Mouse (Mus musculus): Measurements from ENCODE around the gene Afg3l1. TPM values are rescaled to one million over a fixed set of nuclear protein-coding genes. Genes with fewer than 3 reads are reported as not detected.

Gene Afg3l1
- total RNA-seq, 2 experiments from 2014 or later = 23.6 to 37.6 TPM

DNA sequence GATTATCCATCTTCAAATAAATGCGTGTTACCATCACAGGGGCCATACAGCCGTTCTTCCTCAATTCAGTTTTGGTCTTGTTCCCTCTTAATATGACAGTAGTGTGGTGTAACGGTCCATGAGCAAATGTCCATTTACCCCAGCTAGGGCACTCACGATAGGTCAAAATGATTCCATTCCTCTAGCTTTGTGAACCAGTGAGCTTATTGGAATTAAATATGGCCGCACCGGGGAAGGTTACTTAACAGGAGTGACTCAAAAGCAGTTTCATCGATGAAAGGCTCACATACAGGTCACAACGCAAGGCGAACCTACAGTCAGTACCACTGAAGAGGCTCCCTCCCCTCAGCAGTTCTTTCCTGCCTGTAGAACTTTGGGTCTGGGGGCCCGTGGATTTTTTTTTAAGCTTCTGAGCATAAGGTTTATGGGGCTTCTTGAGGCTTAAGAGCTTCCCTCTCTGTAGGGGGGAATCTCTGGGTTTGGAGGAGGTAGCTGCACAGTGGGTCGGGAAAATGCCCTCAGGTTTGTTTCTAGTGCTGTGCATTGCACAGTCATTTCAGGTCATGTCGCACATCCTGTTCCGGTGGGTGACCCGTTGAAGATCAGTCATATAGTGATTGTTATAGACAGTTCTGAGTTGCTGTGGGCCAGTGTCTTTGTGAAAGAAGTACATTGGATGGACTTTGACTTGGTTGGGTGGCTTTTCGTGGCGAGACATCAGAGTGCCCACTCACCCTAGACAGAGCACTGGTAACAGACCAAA, 934 bp downstream of the Afg3l1 start:
- DNase-seq (ENCODE audit: low spot score in 2 of 2) = no peak
- TF ChIP-seq CTCF (conservative IDR thresholded peaks at IDR 0.05) = no peak
- Histone ChIP-seq H3K27ac (peak overlapping the region; percentile 99), H3K4me3 (peak overlapping the region; percentile 97)

DNA sequence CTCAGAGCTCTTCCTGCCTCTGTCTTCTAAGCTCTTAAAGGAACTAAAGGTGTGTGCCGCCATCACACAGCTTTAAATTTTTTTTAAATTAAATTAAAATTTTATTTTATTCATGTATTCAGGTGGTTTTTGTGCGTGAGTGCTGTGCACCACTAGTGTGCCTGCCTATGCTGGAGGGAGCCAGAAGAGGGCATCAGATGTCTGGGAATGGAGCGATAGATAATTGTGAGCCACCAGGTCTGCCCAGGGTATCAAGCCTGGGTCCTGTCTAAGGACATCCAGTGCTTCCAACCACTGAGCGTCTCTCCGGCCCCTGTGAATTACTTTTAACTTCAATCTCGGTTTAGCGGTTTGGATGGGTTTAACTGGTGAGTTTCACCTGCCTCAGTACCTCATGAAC, 4.9 kb downstream of the Afg3l1 start:
- no peak for DNase-seq (ENCODE audit: low spot score in 2 of 2)
- H3K4me3 ChIP-seq = no peak overlapping the region
- TF ChIP-seq CTCF (conservative IDR thresholded peaks at IDR 0.05) = peak; percentile 64
- H3K27ac ChIP-seq = no peak overlapping the region

- no peak for TF ChIP-seq CTCF (conservative IDR thresholded peaks at IDR 0.05)
- H3K4me3 ChIP-seq = no peak overlapping the region
- DNase-seq (ENCODE audit: low spot score in 2 of 2) = no peak
- H3K27ac ChIP-seq = no peak overlapping the region
Measured at GRCm38 (mm10) chr8:123491280-123492075, 13.8 kb downstream of the Afg3l1 start.

DNA sequence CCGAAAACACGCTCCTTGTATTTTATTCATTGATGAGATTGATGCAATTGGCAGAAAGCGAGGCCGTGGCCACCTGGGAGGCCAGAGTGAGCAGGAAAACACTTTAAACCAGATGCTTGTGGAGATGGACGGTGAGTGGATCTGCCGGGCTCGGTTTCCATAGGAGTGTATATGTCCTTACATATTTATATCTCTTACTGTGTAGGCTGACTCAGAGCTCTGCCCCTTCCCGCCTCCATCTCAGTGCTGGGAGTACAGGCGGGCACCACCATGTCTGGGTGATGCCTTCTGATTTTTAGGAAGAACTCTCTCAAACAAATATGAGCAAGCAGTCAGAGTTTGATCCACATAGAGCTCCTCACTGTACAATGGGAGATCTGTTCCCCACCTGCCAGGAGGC, 15.2 kb downstream of the Afg3l1 start:
- H3K4me3 ChIP-seq = no peak overlapping the region

DNA sequence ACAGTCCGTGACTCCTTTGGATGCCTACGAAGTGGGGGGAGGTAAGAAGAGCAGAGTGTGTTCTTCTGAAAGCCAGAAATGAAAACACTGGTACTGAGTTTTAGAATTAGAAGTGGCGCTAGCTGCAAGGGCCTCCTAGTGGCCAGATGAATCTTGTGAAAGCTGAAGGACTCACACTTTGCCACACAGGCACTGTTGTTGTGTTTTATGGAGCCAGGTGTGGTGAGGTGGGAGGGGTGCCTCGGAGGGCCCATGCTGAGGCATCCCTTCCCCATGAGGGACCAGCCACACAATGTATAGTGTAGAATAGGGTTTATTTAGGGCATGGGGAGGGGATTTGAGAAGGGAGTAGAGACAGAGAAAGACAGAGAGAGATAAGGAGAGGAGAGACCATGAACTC, 20.0 kb downstream of the Afg3l1 start:
- Histone ChIP-seq H3K27ac (no peak overlapping the region), H3K4me3 (no peak overlapping the region)
- DNase-seq (ENCODE audit: low spot score in 2 of 2) = no peak
- peak; percentile 33; the same call in 1 of the 2 replicates for TF ChIP-seq CTCF (conservative IDR thresholded peaks at IDR 0.05)

More for the DNA sequence above, 15.2 kb downstream of the Afg3l1 start:
- H3K27ac ChIP-seq = no peak overlapping the region
- no peak for DNase-seq (ENCODE audit: low spot score in 2 of 2)
- no peak for TF ChIP-seq CTCF (conservative IDR thresholded peaks at IDR 0.05)

GRCm38 (mm10) chr8:123498963-123499362, 21.3 kb downstream of the Afg3l1 start:
- 0 out of 2 replicates have a peak overlapping the region, but pooled peaks have one; percentile 5 for H3K27ac ChIP-seq
- DNase-seq (ENCODE audit: low spot score in 2 of 2) = peak; percentile 51 to 79
- H3K4me3 ChIP-seq = no peak overlapping the region
- TF ChIP-seq CTCF (conservative IDR thresholded peaks at IDR 0.05) = no peak

DNA sequence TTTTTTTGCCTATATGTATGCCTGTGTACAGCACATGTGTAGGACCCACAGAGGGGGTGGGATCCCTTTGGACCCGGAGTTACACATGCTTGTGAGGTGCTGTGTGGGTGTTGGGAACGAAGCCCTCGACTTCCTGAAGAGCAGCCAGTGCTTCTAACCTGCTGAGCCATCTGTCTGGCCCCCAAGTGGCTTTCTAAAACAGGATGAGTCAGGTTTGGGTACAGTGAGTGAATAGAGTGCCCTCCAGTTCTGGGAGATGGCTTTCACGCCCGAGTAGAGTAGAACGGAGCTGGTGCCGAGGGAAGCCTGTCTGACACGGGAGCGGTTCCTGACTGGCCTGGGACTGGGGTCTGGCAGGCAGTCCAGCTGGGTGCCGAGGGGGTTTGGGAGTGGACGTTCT, 21.9 kb downstream of the Afg3l1 start:
- H3K4me3 ChIP-seq = no peak overlapping the region
- no peak for TF ChIP-seq CTCF (conservative IDR thresholded peaks at IDR 0.05)
- DNase-seq (ENCODE audit: low spot score in 2 of 2) = no peak
- H3K27ac ChIP-seq = no peak overlapping the region

DNA sequence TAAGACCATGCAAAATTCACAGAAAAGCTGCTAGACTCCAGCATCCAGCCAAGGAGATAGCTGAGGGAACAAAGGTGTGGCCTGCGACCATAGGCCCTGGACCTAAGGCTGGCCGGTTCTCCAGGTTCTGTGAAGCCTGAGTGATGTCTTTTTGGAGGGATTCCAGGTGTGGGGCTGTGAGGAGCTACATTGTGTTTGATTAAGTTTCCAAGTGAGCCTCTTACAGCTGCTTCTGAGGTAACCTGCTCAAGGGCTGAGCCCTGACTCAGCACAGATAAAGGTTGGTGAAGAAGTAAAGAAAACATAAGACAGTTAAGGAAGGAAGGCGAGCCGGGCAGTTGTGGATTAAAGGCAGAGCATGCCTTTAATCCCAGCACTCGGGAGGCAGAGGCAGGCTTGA, 24.5 kb downstream of the Afg3l1 start:
- no peak for DNase-seq (ENCODE audit: low spot score in 2 of 2)
- Histone ChIP-seq H3K4me3 (no peak overlapping the region), H3K27ac (no peak overlapping the region)
- TF ChIP-seq CTCF (conservative IDR thresholded peaks at IDR 0.05) = no peak

DNA sequence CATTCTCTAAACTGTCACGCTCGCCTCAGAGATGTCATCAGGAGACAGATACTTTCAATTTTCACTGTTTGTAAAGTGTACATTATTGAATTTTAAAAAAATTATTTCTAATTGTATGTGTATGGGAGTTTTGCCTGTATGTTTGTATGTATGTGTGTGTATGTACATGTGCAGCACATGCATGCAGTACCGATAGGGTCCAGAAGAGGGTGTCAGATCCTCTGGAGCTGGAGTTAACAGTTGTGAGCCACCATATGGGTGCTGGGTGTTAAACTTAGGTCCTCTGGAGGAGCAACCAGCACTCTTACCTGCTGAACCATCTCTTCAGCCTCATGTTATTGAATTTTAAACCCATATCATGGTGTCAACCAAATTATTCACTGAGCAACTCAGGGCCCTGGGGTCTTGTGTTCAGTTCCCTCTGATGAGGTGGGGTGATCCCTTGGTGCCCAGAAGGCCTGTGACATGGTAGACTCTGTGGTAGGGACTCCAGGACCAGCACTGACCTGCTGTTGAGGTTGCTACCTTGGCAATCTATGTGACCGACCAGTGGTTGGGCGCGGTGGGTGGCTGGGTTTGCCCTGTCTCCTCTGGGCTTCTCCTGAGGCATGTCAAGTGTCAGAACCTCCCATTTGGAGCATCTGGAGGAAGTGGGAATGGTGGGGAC, 26.2 kb downstream of the Afg3l1 start:
- Histone ChIP-seq H3K4me3 (no peak overlapping the region), H3K27ac (no peak overlapping the region)
- peak; percentile 59 for TF ChIP-seq CTCF (conservative IDR thresholded peaks at IDR 0.05)
- DNase-seq (ENCODE audit: low spot score in 2 of 2) = no peak

DNA sequence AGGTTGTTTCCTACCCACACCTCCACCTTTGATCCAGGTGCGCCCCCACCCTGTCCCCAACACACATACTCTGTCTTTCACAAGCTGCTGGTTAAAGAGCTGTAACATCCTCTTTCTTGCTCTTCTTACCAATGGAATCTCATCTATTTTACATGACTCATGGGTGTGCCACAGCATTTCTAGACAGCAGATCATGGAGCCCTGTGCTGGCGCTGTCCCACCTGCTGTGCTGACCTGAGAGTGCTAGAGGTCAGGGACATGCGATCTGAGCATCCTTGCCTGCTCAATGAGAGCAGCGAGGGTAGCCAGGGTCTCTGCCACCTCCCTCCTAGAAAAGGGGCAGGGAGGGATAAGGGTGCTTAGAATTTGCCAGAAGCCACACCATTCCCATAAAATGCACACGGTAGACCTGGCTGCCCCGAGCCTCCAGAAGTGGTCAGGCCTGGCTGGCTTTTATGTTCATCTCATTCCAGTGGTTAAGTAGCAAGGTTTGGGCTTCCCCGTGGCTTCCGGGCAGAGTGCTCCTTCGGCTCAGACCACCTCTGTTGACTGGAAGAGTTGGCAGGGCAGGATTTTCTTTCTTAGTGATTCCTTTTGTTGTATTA, 27.0 kb downstream of the Afg3l1 start:
- Histone ChIP-seq H3K4me3 (no peak overlapping the region), H3K27ac (no peak overlapping the region)
- no peak for DNase-seq (ENCODE audit: low spot score in 2 of 2)
- TF ChIP-seq CTCF (conservative IDR thresholded peaks at IDR 0.05) = no peak

- DNase-seq (ENCODE audit: low spot score in 2 of 2) = no peak
- TF ChIP-seq CTCF (conservative IDR thresholded peaks at IDR 0.05) = no peak
- no peak overlapping the region for H3K4me3 ChIP-seq
- no peak overlapping the region for H3K27ac ChIP-seq
Measured at GRCm38 (mm10) chr8:123505267-123505666, 27.6 kb downstream of the Afg3l1 start.

DNA sequence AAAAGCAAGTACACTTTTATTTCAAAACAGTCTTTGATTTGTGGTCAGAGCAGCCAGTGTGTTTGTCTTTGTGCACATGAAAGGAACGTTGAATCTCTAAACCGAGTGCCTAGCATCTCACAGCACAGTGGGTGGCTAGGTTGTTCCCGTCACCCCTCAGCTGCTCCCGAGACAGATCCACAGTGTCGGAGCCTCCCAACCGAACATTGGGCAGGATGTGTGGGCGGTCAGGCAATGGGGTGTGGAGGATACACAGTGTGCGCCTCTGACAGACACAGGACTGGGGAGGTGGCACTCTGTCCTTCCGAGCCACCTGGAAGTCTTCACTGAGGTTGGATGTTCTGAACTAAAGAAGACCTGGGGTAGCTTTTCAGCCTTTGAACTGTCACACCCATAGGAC, 28.0 kb downstream of the Afg3l1 start:
- H3K4me3 ChIP-seq = no peak overlapping the region
- DNase-seq (ENCODE audit: low spot score in 2 of 2) = no peak
- no peak overlapping the region for H3K27ac ChIP-seq
- no peak for TF ChIP-seq CTCF (conservative IDR thresholded peaks at IDR 0.05)

GRCm38 (mm10) chr8:123507153-123507552, 29.4 kb downstream of the Afg3l1 start:
- no peak for TF ChIP-seq CTCF (conservative IDR thresholded peaks at IDR 0.05)
- no peak for DNase-seq (ENCODE audit: low spot score in 2 of 2)
- no peak overlapping the region for H3K4me3 ChIP-seq
- no peak overlapping the region for H3K27ac ChIP-seq
